Mouse (Mus musculus): Measurements from ENCODE around the gene 1700080O16Rik.

The 1700080O16Rik gene

GRCm38 (mm10) chrX:51972672-51973071 is at the start of gene 1700080O16Rik:
1700080O16Rik (minus strand) TSS chrX:51972772.
- DNase-seq (ENCODE audit: low spot score), result no peak

DNA sequence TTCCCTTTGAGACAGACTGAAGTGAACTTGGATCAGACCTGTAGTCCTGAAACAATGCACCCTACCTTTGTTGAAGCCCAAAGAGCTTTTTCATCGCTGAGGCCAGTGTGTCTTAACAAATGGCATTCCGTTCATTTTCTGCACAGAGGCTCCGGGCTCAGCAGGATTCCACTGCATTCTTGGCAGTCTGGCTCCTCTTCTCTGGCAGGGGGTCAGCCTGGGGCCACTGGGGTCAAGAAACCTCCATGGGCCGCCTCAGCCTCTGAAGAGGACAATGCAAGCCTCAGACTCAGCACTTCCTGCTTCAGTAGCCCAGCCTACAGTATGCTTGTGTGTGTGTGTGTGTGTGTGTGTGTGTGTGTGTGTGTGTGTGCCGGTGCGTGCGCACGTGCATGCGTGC is 45.1 kb upstream of the 1700080O16Rik start:
- no peak for DNase-seq (ENCODE audit: low spot score)

GRCm38 (mm10) chrX:52000072-52000471 is 27.5 kb upstream of the 1700080O16Rik start:
- no peak for DNase-seq (ENCODE audit: low spot score)

- DNase-seq (ENCODE audit: low spot score), result no peak
Measured at GRCm38 (mm10) chrX:51999426-51999825, 26.9 kb upstream of the 1700080O16Rik start.

- DNase-seq (ENCODE audit: low spot score), result no peak
Measured at GRCm38 (mm10) chrX:51976361-51976760, 3.8 kb upstream of the 1700080O16Rik start.

DNA sequence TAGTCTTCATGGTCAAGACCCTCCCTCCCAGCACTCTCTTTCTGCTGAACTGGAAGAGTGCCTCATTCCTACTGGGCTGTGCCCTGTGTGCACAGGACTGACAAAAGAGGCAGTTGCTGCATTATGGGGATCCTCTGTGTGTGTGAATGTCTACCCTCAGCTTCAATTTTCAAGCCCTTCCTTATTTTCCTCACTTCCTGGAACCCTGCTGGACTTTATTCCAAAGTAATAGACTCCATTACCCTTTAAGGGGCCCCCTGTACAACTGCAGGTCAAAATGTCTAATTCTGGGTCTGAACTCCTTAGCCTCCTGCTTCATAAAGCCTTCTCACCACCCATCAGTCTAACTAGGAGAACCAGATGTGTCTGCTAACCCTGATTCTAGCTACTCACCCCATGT is 2.0 kb upstream of the 1700080O16Rik start:
- DNase-seq (ENCODE audit: low spot score), result no peak

DNA sequence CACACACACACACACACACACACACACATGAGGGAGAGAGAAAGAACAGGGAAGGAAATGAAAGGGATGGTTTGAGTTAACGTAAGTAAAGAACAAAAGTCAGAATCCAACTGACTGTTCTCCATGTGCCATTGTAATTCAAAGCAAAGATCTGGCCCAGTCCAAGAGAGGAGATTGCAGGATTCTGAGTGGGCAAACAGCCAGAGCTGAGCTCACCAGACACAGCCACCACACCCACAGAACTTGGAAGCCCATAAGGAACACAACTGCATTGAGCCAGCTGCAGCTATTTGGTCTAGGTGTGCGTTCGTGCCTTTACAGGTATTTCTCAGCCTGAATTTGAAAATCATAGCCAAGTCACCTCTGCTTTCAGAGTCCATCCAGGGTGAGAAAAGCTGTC is 24.5 kb downstream of the 1700080O16Rik start:
- DNase-seq (ENCODE audit: low spot score), result no peak

DNA sequence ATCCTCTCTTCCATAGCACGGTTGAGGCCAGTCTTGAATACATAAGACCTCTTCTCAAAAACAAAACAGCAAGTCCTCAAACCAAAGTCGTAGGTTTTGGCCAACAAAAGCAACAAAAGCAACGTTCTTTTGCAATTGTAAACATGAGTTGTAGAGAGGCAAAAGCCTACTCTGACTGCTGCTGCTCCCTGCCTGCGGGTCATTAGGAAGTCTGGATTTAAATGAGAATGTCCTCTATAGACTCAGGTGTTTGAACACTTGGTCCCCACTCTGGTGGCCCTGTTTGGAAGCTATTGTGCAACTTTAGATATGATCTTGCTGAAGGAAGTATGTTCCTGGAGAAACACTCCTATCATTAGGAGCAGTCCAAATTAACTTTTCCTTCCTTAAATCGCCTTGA is 34.5 kb downstream of the 1700080O16Rik start:
- DNase-seq (ENCODE audit: low spot score), result no peak

DNA sequence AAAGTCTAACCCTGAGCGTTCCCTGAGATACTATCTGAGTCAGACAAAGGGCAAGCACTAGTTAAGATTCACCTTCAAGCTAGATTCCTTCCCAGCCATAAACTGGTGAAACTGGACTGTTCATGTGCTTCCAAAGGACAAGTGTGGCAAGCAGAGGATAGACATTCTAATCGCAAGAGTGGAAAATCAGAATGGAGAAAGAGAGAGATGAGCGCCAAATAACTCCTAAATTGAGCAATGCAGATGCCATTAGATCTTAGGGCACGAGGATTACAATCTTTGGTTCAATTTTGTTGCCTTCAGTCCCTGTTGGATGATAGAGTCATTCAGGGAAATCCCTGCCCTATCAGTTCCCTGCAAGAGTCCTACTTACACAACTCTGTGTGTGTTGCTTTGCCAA is 53.5 kb downstream of the 1700080O16Rik start:
- DNase-seq (ENCODE audit: low spot score), result no peak
